Mouse (Mus musculus) bone marrow macrophage, adult 2 months (primary cell): Measurements from ENCODE around the gene Gimap7. TPM values are rescaled to one million over a fixed set of nuclear protein-coding genes. Genes with fewer than 3 reads are reported as not detected.

Experiments used
- H3K27ac ChIP-seq: 2 replicates; pipeline ENCODE4 v1.5.1; 2012; ENCODE audit warnings: low read depth, low read length; ENCODE audit not compliant: insufficient read depth
- H3K4me1 ChIP-seq: 2 replicates; pipeline ENCODE4 v1.6.1; 2012; ENCODE audit warnings: low read length; ENCODE audit not compliant: control insufficient read depth, insufficient read depth
- H3K4me3 ChIP-seq: 2 replicates; pipeline ENCODE4 v1.5.1; 2012; ENCODE audit warnings: mild to moderate bottlenecking, low read length, moderate library complexity; ENCODE audit not compliant: insufficient read depth
- CTCF ChIP-seq: IDR thresholded peaks from 2 replicates; pipeline ENCODE4 v1.5.1; 2012; ENCODE audit warnings: low read depth, mild to moderate bottlenecking, low read length, moderate library complexity
- POLR2A ChIP-seq: IDR thresholded peaks from 2 replicates; pipeline ENCODE4 v1.6.1; 2012; ENCODE audit warnings: mild to moderate bottlenecking, low read depth, low read length, borderline replicate concordance
- polyA plus RNA-seq: library from polyadenylated mRNA; stranded (reverse); fragments of >200 nt; gene quantifications from 2 replicates; pipeline ENCODE4 v1.2.4, GENCODE M21; 2012; ENCODE audit not compliant: missing spikeins, insufficient read depth, insufficient read length

Gene Gimap7
- not detected in 2 replicates for polyA plus RNA-seq

- TF ChIP-seq CTCF (no peak), POLR2A (no peak)
- Histone ChIP-seq H3K4me3 (no peak within 1 kb of the TSS), H3K4me1 (no peaks in the 10 kb centered on the region), H3K27ac (no peak within 1 kb of the TSS)
Measured at GRCm38 (mm10) chr6:48718455-48718854, at the start of gene Gimap7, which contains the start of gene Gm28053. Gimap7 (plus strand) TSS chr6:48718621. Gm28053 (plus strand) TSS chr6:48718607.

- TF ChIP-seq CTCF (no peak), POLR2A (no peak)
- Histone ChIP-seq H3K4me3 (no peak overlapping the region), H3K27ac (no peak overlapping the region), H3K4me1 (no peaks in the 10 kb centered on the region)
Measured at GRCm38 (mm10) chr6:48669446-48669969, 48.9 kb upstream of the Gimap7 start.

GRCm38 (mm10) chr6:48674291-48675058 lies 43.9 kb upstream of the Gimap7 start:
- TF ChIP-seq POLR2A: no peak
- TF ChIP-seq CTCF: no peak
- no peak overlapping the region for H3K4me3 ChIP-seq
- 0 out of 2 replicates have a peak, but pooled peaks cover 3% of the 10 kb centered on the region for H3K4me1 ChIP-seq
- H3K27ac ChIP-seq: no peak overlapping the region

- 0 out of 2 replicates have a peak, but pooled peaks cover 3% of the 10 kb centered on the region for H3K4me1 ChIP-seq
Measured at GRCm38 (mm10) chr6:48675400-48675930, 43.0 kb upstream of the Gimap7 start.

GRCm38 (mm10) chr6:48675931-48676859 lies 42.2 kb upstream of the Gimap7 start, which contains the start of gene Gimap9:
Gimap9 (plus strand) TSS chr6:48676129.
- no peak within 1 kb of the TSS for H3K27ac ChIP-seq
- TF ChIP-seq POLR2A: no peak
- no peak for TF ChIP-seq CTCF
- 0 out of 2 replicates have a peak, but pooled peaks cover 3% of the 10 kb centered on the region for H3K4me1 ChIP-seq
- no peak within 1 kb of the TSS for H3K4me3 ChIP-seq

More at GRCm38 (mm10) chr6:48675400-48675930, 43.0 kb upstream of the Gimap7 start:
- Histone ChIP-seq H3K4me3 (no peak overlapping the region), H3K27ac (no peak overlapping the region)
- TF ChIP-seq CTCF (no peak), POLR2A (no peak)

- Histone ChIP-seq H3K4me3 (no peak overlapping the region), H3K4me1 (0 out of 2 replicates have a peak, but pooled peaks cover 3% of the 10 kb centered on the region)
- no peak for TF ChIP-seq POLR2A
- TF ChIP-seq CTCF: no peak
Measured at GRCm38 (mm10) chr6:48676860-48677415, 41.5 kb upstream of the Gimap7 start.

GRCm38 (mm10) chr6:48677492-48678345 lies 40.7 kb upstream of the Gimap7 start:
- TF ChIP-seq POLR2A: no peak
- TF ChIP-seq CTCF: no peak

More at GRCm38 (mm10) chr6:48676860-48677415, 41.5 kb upstream of the Gimap7 start:
- H3K27ac ChIP-seq: no peak overlapping the region

GRCm38 (mm10) chr6:48678391-48678790 lies 40.0 kb upstream of the Gimap7 start:
- 0 out of 2 replicates have a peak, but pooled peaks cover 3% of the 10 kb centered on the region for H3K4me1 ChIP-seq
- H3K4me3 ChIP-seq: no peak overlapping the region
- H3K27ac ChIP-seq: no peak overlapping the region

More at GRCm38 (mm10) chr6:48677492-48678345, 40.7 kb upstream of the Gimap7 start:
- no peak overlapping the region for H3K27ac ChIP-seq
- no peak overlapping the region for H3K4me3 ChIP-seq
- H3K4me1 ChIP-seq: 0 out of 2 replicates have a peak, but pooled peaks cover 3% of the 10 kb centered on the region

GRCm38 (mm10) chr6:48679701-48680100 lies 38.7 kb upstream of the Gimap7 start:
- H3K27ac ChIP-seq: no peak overlapping the region
- no peak overlapping the region for H3K4me3 ChIP-seq
- TF ChIP-seq CTCF (no peak), POLR2A (no peak)
- H3K4me1 ChIP-seq: 0 out of 2 replicates have a peak, but pooled peaks cover 3% of the 10 kb centered on the region

More at GRCm38 (mm10) chr6:48678391-48678790, 40.0 kb upstream of the Gimap7 start:
- TF ChIP-seq POLR2A (no peak), CTCF (no peak)
